Mouse (Mus musculus) layer of hippocampus, adult 2 months (tissue): Measurements from ENCODE around the gene Abt1. TPM values are rescaled to one million over a fixed set of nuclear protein-coding genes. Genes with fewer than 3 reads are reported as not detected.

Source experiments
- DNase-seq, 2 experiments: peaks; one replicate each; pipeline ENCODE4 v3.0.0; 2022; ENCODE audit warnings: low spot score in 2 of 2
- H3K27ac ChIP-seq: fragments of 200-600 bp; 2 replicates; pipeline ENCODE4 v1.8.1; 2022
- H3K4me3 ChIP-seq: fragments of 200-600 bp; 2 replicates; pipeline ENCODE4 v1.8.1; 2022; ENCODE audit warnings: mild to moderate bottlenecking
- CTCF ChIP-seq: fragments of 200-600 bp; conservative IDR thresholded peaks from 2 replicates; pipeline ENCODE4 v1.8.1; 2022; ENCODE audit warnings: antibody characterized with exemption, mild to moderate bottlenecking, moderate library complexity
- long read RNA-seq, 2 experiments: library from polyadenylated mRNA; stranded (forward); transcript quantifications; one replicate each; pipeline ENCODE4 v2.0.0; 2021; ENCODE audit warnings: borderline mapping rate in 2 of 2
- total RNA-seq, 2 experiments: library from RNA; stranded (reverse); gene quantifications; 2 replicates each; pipeline ENCODE4 v1.2.3; 2021

Abt1 gene
- total RNA-seq, result 1 to 10 TPM; 7.8 to 9.7 TPM
- long read RNA-seq, experiment 1, full-length matches to known transcripts, result 8 of 9 reads
- long read RNA-seq, experiment 1, partial matches to known transcripts, result 0 of 9 reads
- long read RNA-seq, experiment 1, other reads (novel, unspliced or antisense), result 1 of 9 reads
- long read RNA-seq, experiment 2, full-length matches to known transcripts, result 20 of 20 reads
- long read RNA-seq, experiment 2, partial matches to known transcripts, result 0 of 20 reads
- long read RNA-seq, experiment 2, other reads (novel, unspliced or antisense), result 0 of 20 reads

DNA sequence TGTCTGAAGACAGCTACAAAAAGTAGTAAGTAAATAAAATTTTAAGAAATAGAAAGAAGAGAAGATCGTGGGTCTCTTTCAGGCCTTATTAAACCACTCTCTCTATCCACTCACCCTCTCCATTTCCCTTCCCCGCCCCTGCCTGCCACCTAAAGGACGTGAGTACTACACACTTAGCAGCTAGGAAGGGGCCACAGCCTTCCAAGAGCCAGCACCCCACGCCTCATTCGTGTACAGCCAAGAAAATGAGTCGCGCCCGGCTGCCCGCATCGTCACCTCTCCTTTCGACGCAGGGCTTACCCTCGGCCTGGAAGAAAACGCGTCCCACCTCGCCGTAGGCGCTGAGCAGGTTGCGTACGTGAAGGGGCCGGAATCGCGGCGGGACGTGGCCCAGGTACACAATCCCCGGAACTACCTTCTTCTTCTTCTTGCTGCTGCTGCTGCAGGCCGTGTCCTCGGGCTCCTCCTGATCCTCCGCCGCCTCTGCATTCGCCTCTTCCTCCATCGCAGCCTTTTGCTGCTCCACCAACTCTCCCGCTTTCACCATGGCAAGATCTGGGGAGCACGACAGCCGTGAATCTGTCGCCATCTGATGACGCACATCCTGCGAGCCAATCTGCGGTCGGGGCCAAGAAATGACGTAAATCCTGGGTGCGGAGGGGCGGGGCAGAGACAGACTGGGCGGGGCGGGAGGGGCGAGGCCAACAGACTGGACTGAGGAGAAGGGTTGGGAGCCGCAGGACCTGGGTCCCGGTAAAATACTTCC, at the start of gene Abt1:
Abt1 (minus strand) TSS at position 581 of the 766 bp plus-strand sequence.
- Histone ChIP-seq H3K4me3 (peak within 1 kb of the TSS; percentile 95), H3K27ac (peak within 1 kb of the TSS; percentile 85)
- peak; percentile 35 for TF ChIP-seq CTCF
- peak; percentile 92 to 98 for DNase-seq

DNA sequence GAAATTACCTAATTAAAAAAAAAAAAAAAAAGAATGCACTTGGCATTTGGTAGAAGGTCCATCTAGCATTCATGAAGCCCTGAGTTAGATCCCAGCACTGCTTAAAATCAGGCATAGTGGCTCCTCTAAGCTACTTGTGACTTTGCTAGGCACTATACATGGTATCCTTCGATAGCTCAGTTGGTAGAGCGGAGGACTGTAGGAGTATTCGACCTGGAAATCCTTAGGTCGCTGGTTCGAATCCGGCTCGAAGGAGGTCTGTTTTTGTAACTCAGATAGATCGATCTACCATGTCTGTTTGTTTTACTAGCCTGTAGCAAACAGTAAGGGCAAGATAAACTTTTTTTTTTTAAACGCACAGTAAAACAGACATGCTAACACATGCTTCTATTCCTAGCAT, 43.2 kb upstream of the Abt1 start:
- TF ChIP-seq CTCF, result no peak
- H3K27ac ChIP-seq, result no peak overlapping the region
- no peak overlapping the region for H3K4me3 ChIP-seq
- DNase-seq, result peak; percentile 58

DNA sequence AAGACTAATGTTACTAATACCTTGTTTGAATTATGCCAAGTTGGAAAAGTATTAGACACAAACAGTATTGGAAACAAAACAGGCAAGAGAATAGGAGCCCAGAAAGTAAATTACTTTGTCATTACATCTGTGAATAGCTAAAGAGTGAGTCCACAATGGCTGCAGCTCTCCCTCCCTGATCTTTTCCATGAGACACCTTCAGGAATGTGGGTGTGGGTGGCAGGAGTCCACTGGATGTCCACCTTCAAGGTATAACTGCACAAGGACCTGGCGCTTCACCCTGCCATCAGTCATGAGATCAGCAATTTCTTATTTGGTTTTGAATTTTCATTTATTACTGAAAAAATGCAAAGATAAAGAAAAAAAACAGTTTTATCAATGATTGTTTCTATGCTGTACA, 42.6 kb upstream of the Abt1 start:
- DNase-seq, result no peak
- no peak for TF ChIP-seq CTCF
- H3K4me3 ChIP-seq, result no peak overlapping the region
- no peak overlapping the region for H3K27ac ChIP-seq

DNA sequence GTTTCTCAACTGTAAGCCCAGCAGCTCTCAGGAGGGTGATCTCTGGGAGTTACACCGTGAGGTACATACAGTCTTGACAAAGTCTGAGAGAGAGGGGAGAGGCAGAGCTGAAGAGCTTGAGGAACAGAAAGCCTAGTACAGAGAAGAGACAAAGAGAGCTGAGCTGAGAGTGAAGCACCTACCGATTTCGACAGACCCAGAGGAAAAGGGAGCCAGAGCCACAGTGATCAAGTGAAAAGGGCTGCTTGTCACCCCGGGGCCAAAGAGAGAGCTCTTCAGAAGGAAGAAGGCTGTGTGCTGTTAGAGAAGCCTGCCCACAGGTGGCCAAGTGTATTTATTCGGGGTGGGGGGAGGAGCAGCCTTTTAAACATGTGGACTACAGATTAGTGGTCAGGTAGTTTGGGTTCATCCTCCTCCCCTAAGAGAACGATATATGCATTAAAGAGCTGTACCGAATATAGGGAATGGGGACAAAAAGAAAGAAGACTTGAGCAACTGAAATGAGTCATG, 42.0 kb upstream of the Abt1 start, which contains the start of gene Btn1a1:
Btn1a1 (minus strand) TSS at position 302 of the 510 bp plus-strand sequence.
- no peak within 1 kb of the TSS for H3K27ac ChIP-seq
- no peak for DNase-seq
- peak within 1 kb of the TSS; percentile 69 for H3K4me3 ChIP-seq
- TF ChIP-seq CTCF, result no peak

DNA sequence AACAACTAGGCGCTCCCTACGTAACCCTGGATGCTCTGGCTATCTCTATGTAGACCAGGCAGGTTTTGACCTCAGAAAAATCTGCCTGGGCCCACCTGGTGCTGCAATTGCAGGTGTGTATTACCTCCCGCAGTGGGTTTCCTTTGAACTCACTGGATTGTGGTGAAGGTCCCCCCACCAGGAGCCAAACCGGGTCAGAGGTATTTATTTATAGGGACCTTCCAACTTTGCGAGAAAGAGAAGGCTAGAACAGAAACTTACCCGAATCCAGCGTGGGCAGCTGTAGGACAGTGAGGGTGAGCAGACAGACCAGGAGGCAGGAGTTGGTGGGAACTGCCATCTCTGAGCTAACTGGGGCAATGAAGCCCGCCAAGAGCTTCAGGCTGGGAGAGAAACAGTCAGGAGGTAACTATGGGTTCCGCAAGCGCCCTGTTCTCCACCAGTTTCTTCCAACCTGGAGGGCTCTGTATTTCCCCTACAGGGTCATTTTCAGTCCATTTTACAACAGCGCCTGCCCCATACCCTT, 41.2 kb upstream of the Abt1 start:
- TF ChIP-seq CTCF, result no peak
- DNase-seq, result no peak
- peak overlapping the region; percentile 69 for H3K4me3 ChIP-seq
- no peak overlapping the region for H3K27ac ChIP-seq

DNA sequence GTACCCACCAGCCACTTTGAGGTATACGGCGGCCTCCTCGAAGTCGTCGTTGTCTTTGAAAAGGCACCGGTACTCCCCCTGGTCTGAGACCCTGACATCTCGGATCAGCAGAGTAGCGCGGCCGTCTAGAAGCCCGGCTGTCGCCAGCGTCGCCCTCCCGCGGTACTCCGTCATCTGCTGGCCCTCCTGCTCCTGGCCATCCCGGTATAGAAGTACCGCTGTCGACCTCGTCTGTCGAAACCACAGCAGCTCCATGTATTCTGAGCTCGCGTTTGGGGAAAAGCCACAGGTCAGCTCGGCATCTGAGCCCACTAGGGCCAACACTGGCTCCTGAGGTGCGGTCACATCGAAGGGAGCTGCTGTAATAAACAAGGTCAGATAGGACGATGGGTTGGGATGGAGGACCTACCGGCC, 40.6 kb upstream of the Abt1 start:
- H3K27ac ChIP-seq, result no peak overlapping the region
- no peak for DNase-seq
- TF ChIP-seq CTCF, result no peak
- peak overlapping the region; percentile 69 for H3K4me3 ChIP-seq

DNA sequence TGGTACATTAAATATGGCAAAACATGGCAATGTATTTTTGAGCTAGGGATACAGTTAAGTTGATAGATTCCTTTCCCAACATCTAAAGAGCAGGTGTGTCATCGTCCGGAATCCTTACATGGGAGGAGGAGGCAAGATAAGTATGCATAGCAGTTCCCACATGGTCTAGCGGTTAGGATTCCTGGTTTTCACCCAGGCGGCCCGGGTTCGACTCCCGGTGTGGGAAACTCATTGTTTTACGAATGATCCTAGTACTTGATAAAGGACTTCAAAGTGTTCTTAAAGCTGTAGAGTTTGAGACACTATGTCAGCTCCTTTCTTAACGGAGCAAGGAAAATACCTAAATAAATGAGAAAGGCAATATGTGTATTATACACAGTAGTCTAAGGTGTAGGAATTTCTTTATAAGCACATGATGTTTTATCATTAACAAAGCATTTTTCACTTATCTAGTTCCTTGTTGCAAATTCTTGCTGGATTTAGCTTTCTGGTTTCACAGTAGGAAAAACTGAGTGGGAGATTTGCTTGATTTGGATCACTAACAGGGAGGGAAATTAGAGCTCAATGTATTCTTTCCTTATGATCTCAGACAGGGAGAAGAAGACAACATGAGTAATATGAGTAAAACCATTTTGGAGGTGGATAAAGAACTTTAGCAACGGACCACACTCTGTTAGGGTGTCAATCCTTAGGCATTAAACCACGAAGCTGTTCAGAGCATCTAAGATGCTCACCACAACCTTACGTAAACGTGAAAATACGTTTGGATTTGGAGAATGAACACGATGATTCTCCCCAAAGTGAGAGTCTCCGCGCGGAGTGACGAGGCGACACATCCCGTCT, 39.9 kb upstream of the Abt1 start:
- Histone ChIP-seq H3K27ac (no peak overlapping the region), H3K4me3 (peak overlapping the region; percentile 69)
- peak; percentile 84 to 85 for DNase-seq
- no peak for TF ChIP-seq CTCF

DNA sequence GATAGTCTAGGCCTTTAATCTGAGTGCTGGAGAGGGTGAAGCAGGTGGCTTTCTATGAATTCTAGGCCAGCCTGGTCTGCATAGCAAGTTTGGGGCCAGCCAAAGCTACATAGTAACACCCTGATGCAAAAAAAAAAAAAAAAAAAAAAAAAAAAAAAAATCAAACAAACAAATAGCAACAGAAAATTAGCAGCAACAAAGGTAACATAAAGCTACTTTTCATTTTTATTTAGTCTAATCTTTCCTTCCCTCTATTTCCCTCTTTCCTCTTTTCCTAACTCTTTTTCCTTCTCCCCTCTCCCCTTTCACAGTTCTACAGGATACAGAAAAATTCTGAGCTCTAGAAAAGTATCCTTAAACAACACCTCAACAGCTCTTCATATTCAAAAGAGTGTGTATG, 39.0 kb upstream of the Abt1 start:
- no peak for TF ChIP-seq CTCF
- Histone ChIP-seq H3K27ac (no peak overlapping the region), H3K4me3 (no peak overlapping the region)
- DNase-seq, result no peak

DNA sequence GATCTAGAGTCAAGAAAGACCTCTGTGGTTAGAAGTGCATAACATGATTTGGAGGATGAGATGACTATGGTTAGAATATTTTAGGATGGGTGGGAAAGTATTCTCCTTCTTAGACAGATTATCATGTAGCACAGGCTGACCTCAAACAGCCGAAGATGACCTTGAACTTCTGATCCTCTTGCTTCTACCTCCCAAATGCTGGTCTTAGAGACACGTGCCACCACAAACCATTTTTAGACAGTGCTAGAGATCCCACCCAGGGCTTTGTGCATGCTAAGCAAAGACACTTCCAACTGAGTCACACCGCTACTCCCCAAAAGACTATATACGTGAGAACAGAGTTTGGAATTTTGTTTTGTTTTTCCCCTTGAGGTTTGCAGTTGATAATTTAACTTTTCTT, 38.4 kb upstream of the Abt1 start:
- H3K27ac ChIP-seq, result no peak overlapping the region
- DNase-seq, result no peak
- no peak overlapping the region for H3K4me3 ChIP-seq
- TF ChIP-seq CTCF, result no peak

DNA sequence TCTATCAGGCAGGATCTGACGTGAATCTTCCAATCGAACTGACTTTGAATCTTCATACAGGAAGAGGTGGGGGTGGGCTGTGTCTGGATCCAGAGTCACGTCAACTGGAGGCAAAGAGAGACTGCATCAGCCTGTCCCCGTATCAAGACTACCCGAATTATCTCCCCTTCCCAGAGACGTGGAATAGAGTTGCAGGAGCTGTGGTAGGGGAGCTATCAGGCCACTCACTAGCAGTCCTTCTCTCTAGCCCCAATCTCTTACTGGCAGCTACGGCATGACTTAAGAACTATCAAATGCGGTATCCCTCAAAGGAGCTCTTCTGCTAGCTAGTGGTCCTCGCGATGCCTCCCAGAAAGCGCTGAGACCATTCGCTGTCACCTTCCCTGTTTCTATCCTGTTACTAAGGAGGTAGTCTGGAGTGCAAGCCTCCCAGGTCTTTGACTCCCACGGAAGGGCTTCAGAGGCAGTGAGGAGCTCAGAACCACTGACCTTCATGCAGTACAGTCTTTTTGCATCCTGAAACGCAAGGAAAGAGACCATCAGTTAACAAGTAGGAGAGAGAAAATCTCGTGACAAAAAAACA, 35.7 kb upstream of the Abt1 start:
- no peak for DNase-seq
- H3K27ac ChIP-seq, result no peak overlapping the region
- no peak overlapping the region for H3K4me3 ChIP-seq
- TF ChIP-seq CTCF, result no peak

DNA sequence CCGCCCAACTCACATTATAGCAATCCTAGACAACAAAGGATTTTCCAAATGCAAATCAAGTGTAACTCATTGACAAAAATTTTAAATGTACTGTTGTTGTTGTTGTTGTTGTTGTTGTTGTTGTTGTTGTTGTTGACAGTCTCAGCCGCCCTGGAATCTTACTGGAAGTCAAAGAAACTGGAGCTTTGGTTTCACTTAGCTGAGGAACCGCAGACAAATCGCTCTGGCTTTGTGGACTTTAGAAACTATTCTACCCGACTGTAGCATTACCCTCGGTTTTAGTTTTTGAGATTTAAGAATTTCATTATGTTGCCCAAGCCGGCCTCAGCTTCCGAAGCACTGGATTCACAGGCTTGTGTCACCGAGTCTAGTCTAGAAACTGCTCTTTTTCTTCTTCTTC, 30.3 kb upstream of the Abt1 start:
- peak overlapping the region; percentile 70 for H3K27ac ChIP-seq
- peak overlapping the region; percentile 63 for H3K4me3 ChIP-seq
- no peak for DNase-seq
- no peak for TF ChIP-seq CTCF

DNA sequence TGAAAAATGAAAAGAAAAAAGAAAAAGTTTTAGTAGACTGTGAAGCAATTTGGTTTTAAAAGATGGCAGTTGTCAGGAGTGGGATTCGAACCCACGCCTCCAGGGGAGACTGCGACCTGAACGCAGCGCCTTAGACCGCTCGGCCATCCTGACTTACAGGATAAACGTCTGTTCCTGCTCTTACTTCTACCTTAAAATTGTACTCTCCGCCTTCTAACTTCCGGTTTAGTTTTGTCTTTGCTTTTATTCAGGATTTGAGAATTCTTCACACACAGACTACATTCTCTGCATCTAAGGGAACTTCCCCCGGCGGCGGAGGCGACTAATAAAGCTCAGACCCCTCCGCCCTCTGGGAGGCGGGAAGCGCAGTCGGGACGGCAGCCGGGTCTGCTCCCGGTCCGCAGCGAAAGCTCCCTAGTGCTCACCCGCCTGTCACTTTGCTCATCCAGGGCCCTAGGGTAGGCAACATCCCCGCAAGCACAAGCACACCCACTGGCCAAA, 29.7 kb upstream of the Abt1 start:
- TF ChIP-seq CTCF, result no peak; the same call in 1 of the 2 replicates
- peak overlapping the region; percentile 70 for H3K27ac ChIP-seq
- peak; percentile 82 for DNase-seq
- peak overlapping the region; percentile 63 for H3K4me3 ChIP-seq
